Mouse (Mus musculus) thymus, adult 2 months (tissue): Measurements from ENCODE around the gene Nox4.

Experiments
- CTCF ChIP-seq: fragments of 200-500 bp; IDR thresholded peaks from 2 replicates; pipeline ENCODE4 v1.5.1; 2012; ENCODE audit warnings: mild to moderate bottlenecking, control low read depth, low read length, moderate library complexity, borderline replicate concordance; ENCODE audit not compliant: control insufficient read depth, poor library complexity, insufficient read depth; ENCODE audit errors: extremely low read depth
- POLR2A ChIP-seq: fragments of 200-500 bp; IDR thresholded peaks from 2 replicates; pipeline ENCODE4 v1.6.1; 2012; ENCODE audit warnings: mild to moderate bottlenecking, low read length, control low read depth, moderate library complexity; ENCODE audit not compliant: control insufficient read depth, poor library complexity, insufficient read depth; ENCODE audit errors: extremely low read depth

DNA sequence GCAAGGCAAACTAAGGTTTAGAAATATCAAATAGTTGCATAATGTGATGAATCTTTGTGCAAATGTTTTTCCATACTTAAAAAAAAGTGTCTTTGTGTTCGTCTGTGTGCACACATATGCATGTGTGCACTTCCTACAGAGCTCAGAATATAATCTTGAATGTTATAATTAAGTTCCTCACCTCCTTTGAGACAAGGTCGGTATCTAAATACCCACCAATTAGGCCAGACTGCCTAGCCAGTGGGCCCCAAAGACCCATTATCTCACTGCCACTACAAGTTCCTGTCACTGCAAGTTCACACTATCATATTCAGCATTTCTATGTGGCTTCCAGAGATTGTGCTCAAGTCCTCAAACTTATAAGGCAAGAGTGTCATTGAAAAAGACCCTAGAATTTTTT, 129.0 kb downstream of the Nox4 start:
- TF ChIP-seq CTCF (no peak), POLR2A (no peak)
